Mouse (Mus musculus): ENCODE results near the gene Ubl4b. TPM values are rescaled to one million over a fixed set of nuclear protein-coding genes. Genes with fewer than 3 reads are reported as not detected.

Gene Ubl4b
- total RNA-seq (2021) (not detected), polyA plus RNA-seq (2012; rRNA removed) (not detected in 2 replicates)
- long read RNA-seq: 0 reads

DNA sequence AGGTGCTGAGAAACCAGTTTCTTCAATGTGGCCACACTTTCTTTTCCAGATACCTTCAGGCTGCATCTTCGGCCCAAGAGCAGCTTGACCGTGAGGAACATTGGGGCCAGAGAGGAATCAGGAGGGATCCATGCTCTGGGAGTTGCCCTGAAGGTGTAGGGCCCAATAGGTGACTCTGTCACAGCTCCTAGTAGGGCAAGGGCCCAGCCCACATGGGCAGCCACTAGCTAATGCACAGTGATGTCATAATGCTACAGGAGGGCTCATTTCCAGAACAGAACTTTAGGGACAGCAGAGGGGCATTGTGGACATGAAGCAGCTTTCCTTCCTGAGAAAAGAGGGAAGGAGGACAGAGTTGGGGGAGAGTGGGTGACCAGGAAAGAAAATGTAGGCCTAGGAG lies at the start of gene Ubl4b:
Gene Ubl4b (minus strand): TSS at position 232 of the 400 bp plus-strand sequence.
- DNase-seq: no peak

DNA sequence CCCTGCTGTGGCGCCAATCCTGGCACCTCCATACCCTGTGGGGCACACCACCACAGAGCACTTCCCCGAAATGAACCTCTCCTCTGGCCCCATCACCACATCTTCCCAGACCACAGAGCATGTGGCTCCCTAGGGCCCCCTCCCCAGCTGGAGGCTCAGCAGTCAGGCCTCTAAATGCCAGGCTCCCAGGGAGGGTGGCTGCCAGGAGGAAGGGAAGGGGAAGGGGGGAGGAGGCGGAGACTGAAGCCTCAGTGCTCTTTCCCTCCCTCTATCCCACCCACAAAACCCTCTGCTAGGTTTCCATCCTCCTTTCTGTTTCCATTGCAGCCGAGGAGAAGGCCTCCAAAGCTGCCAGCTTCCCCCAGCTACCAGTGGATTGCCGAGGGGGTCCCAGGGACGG lies 45.3 kb upstream of the Ubl4b start:
- no peak for DNase-seq

DNA sequence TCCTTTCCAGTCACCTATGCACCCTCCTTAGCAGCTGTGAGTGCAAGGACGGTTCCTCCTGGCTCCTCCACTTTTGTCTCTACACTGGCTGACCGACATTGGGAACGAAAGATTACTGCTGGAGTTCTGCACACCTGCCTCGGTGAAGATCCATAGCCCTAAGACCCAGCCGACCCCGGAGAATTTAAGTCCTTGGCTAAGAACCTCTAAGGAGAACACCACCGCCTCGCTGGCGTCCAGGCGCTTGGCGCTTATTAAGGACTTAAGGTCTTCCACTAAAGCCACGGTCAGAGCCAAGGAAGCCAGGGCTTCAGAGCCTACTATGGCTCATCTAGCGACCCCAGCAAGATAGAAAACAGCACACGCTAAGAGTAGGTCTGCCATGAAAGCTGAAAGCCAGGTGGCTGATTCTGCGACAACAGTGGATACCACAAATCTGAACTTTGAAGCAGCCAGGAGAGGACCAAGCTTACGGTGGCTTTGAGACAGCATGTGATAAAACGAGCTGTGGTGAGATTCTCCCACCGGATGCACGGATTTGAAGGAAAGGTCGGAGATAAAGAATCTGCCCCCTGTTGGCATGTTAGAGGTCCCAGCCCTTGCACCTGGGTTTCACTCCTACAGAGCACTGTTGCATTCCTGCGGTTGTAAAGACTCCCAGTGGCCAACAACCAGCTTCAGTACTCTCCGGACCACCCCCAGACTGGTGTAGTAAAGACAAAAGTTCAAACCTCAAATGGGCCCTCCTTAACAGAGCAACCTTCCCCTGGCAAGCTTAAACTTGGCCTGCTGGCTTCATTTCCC lies 42.9 kb upstream of the Ubl4b start:
- DNase-seq: no peak

DNA sequence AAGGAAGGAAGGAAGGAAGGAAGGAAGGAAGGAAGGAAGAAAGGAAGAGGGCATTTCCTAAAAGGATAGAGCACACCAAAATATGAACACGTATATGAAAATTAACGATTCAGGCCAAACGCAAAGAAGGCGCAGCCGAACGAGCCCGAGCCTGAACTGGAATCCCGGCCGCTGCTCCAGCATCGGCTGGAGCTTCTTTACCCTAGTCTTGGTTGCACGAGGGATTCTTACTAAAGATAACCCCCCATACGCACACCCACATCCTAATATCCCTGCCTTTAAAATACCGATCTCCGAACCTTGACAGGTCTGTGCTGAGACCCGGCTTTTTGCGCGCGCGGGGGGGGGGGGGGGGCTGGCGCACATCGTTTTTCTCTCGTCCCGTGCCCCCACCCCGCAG lies 42.3 kb upstream of the Ubl4b start:
- no peak for DNase-seq

DNA sequence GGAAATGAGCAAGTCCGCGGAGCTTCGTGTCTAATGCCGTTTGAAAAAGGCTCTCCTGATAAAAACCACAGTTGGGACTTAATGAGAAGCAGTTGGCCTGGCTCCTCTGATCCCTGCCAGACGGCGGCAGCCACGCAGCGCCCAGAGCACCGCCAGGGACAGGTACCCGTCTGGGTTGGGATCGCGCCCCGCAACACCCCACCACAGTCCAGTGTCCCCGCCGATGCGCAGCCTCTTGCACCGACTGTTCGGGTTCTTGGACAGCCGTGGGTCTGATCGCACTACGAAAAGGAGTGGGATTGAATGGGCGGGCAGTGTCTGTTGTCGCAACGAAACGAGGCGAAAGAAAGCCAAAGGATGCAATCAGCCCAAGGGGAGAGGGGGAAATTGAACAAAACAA lies 41.7 kb upstream of the Ubl4b start:
- peak; percentile 18 for DNase-seq

DNA sequence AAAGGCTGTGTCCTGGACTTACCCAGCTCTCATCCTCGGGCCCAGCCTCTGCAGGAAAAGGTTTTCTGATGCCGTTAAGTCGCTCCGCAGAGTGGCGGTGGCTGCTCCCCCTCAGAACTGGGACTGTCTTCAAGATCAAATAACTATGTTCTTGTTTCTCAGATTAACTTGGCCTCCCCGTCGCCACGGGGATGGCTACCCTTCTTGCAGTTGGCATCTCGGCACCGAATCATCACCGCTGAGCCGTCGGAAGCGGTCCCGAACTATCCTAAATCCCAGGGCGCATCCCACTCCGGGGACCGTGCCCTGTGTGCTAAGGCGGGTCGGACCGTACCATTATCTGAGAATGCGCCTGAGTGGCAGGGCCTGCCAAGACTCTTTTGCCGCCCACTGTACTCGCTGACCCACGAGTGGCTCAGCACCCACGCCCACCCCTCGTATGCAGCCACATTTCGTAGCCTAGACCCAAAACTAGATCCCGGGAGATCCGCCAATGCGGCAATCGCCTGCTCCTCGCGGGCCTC lies 41.1 kb upstream of the Ubl4b start:
- DNase-seq: no peak

DNA sequence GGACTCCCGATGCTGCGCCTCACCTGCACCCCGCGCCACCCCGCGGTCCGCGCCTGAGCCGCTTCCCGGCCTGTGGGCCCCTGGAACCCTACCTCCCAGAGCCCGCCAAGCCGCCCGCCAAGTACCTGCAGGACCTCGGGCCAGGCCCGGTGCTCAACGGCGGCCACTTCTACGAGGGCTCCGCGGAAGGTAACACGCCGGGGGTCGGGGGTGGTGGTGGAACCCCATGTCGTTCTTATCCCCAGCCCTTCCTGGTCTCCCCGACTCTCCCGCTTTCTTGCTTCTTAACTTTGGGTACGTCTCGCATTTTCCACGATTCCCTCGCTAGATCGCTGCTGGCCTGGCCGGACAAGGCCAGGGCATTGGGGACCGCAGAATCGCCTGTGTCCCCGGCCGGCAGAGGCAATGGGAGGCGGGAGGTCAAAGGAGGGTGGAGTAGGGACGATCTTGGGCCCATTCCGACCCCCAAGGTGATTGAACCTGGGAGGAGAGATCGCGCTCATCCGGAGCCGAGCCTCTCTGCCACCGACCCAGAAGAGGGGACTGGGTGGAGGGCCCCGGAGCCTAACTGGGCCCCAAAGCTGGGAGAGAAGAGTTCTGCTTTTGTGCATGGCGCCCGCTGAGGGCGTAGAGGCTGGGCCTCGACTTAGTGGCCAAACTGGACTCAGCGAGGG lies 40.5 kb upstream of the Ubl4b start:
- peak; percentile 10 for DNase-seq

DNA sequence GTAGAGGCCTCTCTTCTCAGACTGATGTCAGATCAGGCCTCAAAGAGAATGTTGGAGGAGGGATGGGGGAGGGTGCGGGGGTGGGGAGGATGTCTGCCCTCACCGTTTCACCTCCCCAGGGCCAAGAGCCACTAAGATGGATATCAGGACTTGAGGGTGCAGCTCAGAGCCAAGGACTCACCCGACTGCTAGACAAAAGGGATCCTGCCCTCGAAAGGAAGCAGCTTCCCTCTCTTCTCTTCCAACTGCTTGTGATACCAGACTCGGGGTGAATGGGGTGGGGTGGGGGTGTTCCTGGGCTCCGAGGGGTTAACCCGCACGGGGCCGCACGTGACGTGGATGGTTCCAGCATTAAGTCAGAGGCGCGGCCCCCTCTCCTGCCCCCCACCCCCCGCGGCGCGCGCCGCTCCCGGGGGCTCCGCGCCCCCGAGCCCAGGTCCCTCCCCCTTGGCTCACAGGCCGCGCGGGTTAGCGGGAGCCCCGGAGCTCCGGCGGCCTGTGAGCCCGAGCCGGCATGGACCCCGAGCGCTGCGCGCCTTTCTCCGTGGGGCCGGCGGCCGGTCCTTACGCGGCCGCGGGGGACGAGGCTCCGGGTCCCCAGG lies 39.9 kb upstream of the Ubl4b start, which contains the start of gene Alx3:
Gene Alx3 (plus strand): TSS at position 370 of the 602 bp plus-strand sequence.
- no peak for DNase-seq

DNA sequence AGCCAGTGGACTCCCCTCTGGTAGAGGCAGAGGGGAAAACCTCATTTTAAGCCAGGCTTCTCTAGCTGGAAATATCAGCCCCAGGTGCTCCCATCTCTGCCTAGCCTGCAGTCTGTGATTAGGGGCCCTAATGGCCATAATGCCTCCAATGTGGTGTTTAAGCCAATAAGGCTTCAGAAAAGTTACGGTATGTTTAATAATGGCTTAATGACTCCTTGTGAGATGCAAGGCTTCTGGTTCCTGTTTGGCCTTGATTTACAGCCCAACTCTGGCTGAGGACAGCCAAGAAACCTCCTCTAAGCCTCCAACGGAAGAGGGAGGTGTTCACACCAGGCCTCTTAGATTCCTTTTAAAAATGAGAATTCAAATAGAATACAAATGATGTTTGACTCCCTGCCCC lies 38.8 kb upstream of the Ubl4b start:
- no peak for DNase-seq

DNA sequence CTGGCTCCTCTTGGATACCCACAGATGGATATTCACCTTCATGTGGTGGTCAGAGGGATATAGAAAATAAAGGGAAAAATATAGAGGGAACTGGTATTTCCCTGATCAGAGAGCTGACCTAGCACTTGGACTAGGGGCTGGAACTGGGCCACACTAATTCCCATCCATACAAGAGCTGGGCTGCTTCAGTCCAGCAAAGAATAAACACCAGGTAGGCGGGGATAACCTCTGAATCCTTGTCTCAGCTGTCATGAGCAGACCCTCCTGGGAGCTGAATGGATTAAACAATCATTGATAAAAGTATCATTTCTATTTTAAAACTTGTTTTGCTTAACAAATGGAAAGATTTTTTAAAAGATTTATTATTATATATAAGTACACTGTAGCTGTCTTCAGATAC lies 36.7 kb upstream of the Ubl4b start:
- DNase-seq: no peak

DNA sequence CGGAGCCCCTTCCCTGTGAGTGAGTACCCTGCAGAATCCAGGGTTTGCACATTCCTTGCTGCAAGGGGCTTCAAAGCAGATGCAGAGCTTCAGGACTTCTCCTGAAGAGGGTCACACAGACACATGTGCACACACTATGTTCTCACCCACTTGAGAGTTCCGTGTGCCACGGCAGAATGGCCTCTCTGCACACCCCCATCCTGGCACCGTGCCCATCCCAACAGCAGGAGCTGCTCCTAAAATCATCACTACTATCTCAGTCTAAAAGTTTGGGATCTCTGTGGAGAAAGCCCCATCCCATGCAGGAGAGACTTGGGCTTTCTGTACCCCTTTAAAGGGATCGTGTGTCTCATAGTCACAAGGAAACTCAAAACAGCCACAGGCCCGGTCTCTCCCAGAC lies 31.6 kb upstream of the Ubl4b start:
- no peak for DNase-seq

DNA sequence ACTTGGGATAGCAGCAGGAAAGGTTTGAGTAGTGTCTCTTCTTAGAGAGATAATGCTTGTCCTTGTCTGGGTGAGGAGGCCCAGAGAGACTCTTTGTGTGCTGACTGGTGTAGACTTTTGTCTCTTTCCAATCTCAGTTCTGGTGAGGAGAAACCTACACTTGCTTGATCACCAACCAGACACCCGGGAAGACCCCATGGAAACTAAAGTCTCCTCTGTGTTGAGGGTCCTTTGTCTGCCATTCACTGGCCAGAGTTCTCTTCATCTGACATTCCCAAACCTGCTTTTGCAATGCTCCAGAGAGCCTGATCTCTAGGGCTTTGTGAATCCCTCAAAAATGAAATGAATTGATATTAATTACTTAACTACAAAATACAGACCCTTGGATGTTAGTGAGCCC lies 29.0 kb upstream of the Ubl4b start:
- DNase-seq: no peak

DNA sequence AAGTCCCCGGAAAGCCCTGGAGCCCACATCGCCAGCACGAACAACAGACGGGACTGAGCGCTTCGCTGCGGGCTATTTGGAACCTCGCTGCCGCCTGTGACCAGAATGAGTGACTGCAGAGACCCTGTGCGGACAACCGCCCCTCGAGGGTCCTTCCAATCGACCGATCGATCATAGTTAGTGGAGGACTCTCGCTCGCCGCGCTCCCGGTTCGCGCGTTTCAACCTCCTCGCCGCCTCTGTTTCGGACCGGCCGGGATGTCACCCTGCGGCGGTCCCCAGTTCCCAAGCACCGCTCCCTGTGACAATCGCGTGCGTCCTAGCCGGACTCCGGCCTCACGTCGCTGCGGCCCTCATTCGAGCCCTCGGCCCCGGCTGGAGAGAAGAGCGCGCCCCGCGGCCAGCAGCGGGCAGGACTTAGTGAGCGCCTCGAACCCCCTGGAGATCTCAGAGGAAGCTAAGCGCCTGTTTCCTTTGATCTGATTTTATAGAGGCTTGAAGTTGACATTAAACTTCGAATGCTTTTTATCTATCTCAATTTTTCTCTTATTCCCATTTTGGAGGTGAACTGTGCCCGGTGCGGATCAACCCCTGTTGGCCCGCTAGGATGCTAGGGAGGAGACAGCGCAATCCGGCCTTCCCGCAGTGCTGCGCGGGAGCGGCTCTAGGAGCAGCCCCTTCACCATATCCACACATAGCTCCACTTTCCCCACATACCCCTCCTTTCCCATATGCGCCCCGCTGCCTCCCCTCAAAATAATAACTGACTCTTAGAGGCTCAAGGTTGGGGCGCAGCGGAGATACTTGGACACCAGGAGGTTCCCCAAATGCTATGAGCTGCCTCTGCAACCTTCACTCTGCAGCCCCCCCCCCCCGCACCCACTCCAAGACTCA lies 28.2 kb upstream of the Ubl4b start:
- peak; percentile 38 for DNase-seq

DNA sequence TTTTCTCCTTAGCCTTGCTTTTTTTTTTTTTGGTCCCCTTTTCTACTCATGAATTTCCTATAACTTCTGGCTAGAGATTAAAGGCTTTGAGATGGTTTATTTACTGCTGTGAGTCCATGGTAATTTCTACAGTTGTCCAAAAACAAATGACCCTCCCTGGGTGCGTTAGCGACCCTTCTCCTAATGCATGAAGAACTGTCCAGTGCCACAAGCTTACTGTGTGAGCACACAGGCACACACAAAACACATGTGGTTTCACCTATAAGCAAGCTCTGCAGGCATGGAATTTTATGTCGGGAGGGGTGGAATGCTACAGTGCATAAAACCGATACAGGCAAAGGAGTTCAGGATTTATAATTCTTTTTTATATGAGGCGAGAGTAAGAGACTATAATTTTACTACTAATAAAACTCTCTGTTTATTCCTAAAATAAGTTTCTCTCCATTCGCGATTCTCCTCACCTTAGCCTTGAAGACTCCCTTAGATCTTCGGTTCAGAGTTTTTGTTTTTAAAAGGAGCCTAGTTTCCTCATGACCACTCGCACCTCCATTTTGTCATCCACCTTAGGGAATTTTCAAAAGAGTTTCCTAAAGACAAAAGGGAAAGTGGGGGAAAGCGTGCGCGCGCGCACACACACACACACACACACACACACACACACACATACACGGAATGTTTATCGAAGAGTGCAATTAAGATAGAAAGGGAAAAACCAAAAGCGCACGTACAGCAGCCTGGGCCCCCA lies 27.4 kb upstream of the Ubl4b start:
- no peak for DNase-seq

DNA sequence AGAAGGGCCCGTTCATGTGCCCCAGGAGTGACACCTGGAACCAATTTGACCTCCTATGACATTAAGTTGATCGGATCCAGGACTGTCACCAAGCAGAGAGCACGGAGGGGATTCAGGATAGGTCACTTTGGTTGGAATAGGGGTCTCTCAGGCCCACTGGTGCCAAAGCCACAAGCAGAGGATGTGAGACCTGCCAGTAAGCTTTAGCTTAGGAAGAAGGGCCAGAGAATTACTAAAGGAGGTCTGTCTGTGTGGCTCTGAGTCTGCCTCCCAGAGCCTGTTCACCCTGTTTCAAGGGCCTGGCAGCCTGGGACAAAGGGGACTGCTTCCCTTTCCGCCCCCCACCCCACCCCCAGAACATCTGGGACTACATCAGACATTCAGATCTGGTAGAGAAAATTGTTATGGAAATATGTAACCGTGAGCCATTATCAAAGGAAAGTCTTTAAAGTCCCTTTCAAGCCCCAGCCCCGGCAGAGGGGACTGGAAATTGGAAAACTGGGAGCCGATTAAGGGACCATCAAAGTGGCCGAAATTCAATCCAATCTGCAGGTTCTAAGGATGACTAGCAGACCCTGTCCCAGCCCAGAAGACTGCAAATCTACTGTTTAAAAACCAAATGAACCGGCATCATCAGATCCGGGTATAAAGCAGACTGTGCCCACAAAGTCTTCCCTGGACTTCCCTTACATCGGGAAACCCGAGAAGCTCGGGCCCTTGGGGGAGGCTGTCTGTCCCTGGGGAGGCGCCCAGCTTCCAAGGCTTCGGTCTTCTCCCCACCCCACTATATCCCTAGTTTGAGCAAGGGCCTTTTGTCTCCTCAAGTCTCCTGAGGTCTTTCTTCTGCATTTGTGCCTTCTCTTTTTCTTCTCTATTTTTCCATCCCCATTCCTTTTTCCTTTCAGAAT lies 26.5 kb upstream of the Ubl4b start:
- DNase-seq: no peak

DNA sequence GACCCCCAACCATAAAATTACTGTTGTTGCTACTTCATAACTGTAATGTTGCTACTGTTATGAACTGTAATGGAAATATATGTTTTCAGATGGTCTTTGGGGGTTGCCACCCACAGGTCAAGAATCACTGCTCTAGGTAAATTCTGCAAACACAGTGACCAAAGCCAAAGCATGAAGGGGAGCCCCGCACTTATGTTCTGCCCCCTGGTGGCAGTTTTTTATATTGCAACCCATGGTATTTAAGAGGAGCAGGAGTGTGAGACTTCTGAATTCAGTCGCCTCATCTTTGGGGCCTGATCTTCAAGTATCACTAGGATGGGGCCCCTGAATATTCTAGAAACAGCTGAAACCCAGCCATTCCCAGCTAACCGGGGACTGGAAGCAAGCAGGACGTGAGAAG lies 24.6 kb upstream of the Ubl4b start:
- DNase-seq: peak; percentile 41

DNA sequence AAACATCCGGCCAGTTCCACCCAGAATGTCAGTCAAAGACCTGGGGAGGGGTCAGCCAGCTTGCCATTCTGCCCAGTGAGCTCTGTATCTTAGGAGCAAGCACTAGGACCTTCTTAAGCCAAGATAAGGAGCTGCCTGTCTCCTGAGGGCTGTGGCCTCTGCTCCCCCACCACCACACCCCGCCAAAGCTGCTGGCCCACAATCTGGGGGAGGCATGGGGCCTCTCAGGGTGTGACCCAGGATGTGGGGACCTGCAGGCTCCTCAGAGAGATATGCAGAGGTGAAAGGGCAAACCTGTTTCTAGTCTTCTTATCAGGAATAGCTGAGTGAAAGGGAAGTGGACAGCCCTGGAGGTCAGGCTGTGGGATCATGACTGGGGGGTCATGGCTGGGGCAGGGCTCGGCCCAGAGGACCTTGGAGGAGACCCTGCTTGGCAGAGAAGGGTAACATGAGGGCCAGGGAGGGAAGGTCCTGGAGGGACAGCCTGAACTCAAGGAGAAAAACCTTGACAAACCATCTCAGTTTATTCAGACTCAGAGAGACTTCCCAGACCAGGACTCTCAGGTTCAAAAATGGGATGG lies 23.0 kb upstream of the Ubl4b start:
- DNase-seq: no peak

DNA sequence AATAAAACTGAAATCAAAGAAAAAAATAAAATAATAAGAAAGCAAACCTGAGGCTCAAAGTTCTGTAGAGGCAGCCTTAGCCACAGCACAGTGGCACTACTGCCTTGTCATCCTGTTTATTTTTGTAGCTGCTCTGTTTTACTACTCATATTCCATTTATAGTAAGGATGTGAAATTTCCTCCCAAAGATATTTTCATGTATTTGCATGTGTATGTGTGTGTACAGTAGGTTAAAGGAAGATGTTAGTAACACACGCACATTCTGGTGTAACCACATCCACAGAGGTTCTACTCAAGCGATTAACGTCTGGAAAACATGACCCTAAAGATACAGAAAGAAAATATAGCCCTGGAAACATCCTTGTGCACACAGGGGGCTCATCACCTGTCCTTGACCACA lies 21.9 kb upstream of the Ubl4b start:
- DNase-seq: no peak

DNA sequence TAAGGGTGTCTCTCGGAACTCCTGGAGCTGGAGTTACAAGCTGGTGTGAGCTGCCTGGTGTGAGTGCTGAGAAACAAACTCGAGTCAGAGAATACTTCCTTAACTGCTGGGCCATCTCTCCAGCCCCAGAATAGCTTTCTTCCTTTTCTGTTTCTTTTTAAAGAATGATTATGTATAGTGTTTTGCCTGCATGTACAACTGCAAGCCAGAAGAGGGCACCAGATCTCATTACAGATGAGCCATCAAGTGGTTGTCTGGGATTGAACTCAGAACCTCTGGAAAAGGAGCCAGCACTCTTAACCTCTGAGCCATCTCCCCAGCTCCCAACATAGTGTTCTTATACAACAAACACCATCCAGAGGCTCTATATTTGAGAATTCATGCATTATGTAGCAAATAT lies 16.3 kb upstream of the Ubl4b start:
- no peak for DNase-seq

DNA sequence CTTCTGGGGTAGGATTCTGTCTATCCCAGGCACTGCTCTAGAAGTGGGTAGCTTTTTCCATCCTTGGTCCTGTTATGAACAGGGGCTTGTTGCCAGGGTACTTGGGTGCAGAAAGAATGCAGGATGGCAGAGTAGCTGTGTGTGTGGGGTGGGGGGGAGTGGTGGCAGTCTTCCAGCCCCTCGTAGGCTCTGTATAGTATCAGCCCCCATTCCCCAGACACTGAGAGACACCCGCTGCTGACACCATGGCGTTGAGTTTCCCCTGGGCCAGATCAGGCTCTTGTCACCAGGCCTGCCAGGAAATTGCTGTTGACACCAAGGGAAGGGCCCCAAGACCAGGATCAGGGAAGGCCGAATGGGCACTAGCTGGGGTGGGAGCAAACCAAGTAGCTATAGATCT lies 13.8 kb upstream of the Ubl4b start:
- no peak for DNase-seq

Data from adrenal gland, adult 2 months (tissue).